Mouse (Mus musculus): ENCODE results near the gene Adcy5. TPM values are rescaled to one million over a fixed set of nuclear protein-coding genes. Genes with fewer than 3 reads are reported as not detected.

The Adcy5 gene
- polyA plus RNA-seq, 1 experiment from 2014 or later = 4.7 TPM

DNA sequence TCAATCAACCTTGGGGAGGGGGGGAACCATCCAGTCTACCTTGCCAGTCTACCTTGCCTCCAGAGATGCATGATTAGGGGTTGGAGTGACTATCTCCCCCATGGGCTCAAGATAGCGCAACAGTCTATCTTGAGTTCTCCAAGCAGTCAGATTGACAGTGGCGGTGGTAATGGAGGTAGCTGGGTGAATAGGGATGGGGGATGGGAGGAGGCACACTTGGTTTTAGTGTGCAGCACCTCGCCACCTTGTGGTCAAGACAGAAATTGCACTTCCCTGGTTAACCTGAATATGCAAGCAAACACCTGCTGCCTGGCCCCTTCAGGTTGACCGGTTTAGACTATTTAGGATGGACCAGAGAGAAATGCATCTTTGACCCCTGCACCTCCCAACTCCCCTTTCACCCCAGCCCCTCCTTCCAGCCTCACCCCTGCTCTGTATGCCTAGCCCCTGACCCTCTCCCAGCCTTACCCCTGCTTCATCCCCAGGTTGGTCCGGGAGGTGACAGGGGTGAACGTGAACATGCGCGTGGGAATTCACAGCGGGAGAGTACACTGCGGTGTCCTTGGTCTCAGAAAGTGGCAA lies 115.8 kb downstream of the Adcy5 start:
- Histone ChIP-seq H3K9ac (replicated peaks; ENCODE audit: low read depth, low read length) (no peak overlapping the region), H3K4me2 (replicated peaks; ENCODE audit: low read depth, low read length) (no peak overlapping the region), H3K27ac (ENCODE audit: low read length) (no peak overlapping the region), H3K4me1 (ENCODE audit: control insufficient read depth, insufficient read depth, low read length) (no peaks in the 10 kb centered on the region), H3K36me3 (ENCODE audit: control insufficient read depth, insufficient read depth, low read length) (no peaks in the 10 kb centered on the region), H3K4me3 (ENCODE audit: low read depth, low read length) (no peak overlapping the region), H3K9me3 (ENCODE audit: control insufficient read depth, low read depth, low read length) (no peaks in the 10 kb centered on the region), H3K27me3 (ENCODE audit: control insufficient read depth, insufficient read depth, low read length) (no peaks in the 10 kb centered on the region)
- 41% methylated on average over 10 of the region's 10 CpGs for WGBS
- ATAC-seq (ENCODE audit: insufficient number of reproducible peaks, insufficient read depth, low FRiP score, low read depth) = no peak

DNA sequence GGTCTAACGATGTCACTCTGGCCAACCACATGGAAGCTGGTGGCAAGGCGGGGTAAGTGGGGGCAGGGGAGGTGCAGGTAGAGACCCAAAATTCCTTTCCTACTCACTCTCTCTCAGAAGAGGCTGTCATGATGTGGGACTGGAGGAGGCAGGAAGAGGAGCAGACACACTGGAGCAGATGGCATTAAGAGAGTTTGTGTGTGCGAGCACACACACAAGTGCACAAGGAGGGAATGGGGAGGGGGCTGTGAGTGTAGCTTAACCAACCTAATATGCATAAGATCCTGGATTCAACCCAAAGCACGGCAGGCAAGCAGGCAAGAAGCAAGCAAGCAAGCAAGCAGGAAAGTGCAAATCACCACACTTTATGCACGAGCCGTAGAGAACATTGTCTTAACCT lies 116.3 kb downstream of the Adcy5 start:
- Histone ChIP-seq H3K4me3 (ENCODE audit: low read depth, low read length) (no peak overlapping the region), H3K4me2 (replicated peaks; ENCODE audit: low read depth, low read length) (no peak overlapping the region), H3K27me3 (ENCODE audit: control insufficient read depth, insufficient read depth, low read length) (no peaks in the 10 kb centered on the region), H3K36me3 (ENCODE audit: control insufficient read depth, insufficient read depth, low read length) (no peaks in the 10 kb centered on the region), H3K9me3 (ENCODE audit: control insufficient read depth, low read depth, low read length) (no peaks in the 10 kb centered on the region), H3K27ac (ENCODE audit: low read length) (no peak overlapping the region), H3K9ac (replicated peaks; ENCODE audit: low read depth, low read length) (no peak overlapping the region), H3K4me1 (ENCODE audit: control insufficient read depth, insufficient read depth, low read length) (no peaks in the 10 kb centered on the region)
- 77% methylated on average over 6 of the region's 6 CpGs for WGBS
- ATAC-seq (ENCODE audit: insufficient number of reproducible peaks, insufficient read depth, low FRiP score, low read depth) = no peak

DNA sequence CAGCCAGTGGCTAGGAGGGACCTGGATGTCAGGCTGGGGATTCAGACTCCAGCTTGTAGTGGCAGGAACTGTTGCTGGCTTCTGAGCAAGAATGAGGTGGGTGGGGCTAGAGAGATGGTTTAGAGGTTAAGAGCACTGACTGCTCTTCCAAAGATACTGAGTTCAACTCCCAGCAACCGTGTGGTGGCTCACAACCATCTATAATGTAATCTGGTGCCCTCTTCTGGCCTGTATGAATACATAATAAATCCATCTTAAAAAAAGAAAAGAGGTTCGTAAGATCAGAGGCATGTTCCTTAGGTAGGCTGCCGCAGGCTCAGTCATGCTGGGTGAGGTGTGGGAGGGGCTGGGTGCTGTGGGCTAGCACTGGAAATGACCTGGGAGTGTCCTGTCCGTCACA lies 116.9 kb downstream of the Adcy5 start:
- H3K27me3 ChIP-seq (ENCODE audit: control insufficient read depth, insufficient read depth, low read length) = no peaks in the 10 kb centered on the region
- ATAC-seq (ENCODE audit: insufficient number of reproducible peaks, insufficient read depth, low FRiP score, low read depth) = no peak
- WGBS = 48% methylated on average over 4 of the region's 4 CpGs
- H3K9ac ChIP-seq (replicated peaks; ENCODE audit: low read depth, low read length) = no peak overlapping the region
- H3K4me3 ChIP-seq (ENCODE audit: low read depth, low read length) = no peak overlapping the region
- H3K4me1 ChIP-seq (ENCODE audit: control insufficient read depth, insufficient read depth, low read length) = no peaks in the 10 kb centered on the region
- H3K27ac ChIP-seq (ENCODE audit: low read length) = no peak overlapping the region
- no peaks in the 10 kb centered on the region for H3K36me3 ChIP-seq (ENCODE audit: control insufficient read depth, insufficient read depth, low read length)
- H3K9me3 ChIP-seq (ENCODE audit: control insufficient read depth, low read depth, low read length) = no peaks in the 10 kb centered on the region
- H3K4me2 ChIP-seq (replicated peaks; ENCODE audit: low read depth, low read length) = no peak overlapping the region

DNA sequence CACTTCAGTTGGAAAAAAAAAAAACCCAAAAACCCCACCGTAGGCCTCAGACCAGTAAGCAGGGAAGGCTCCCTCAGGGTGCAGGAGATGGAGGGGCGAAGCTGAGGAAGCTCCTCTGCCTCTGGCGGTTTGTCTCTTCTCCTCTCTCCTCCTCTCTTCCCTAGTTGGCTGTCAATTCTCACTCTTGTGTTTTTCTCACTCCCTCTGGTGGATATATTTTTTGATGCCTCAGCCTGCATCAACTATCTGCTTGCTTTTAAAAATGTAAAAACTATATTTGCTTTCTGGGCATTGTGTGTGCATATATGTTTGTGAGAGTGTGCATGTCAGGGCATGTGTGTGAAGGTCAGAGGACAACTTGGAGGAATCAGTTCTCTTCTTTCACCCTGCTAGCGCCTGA lies 117.7 kb downstream of the Adcy5 start:
- H3K36me3 ChIP-seq (ENCODE audit: control insufficient read depth, insufficient read depth, low read length) = no peaks in the 10 kb centered on the region
- 52% methylated on average over 4 of the region's 4 CpGs for WGBS
- no peak overlapping the region for H3K27ac ChIP-seq (ENCODE audit: low read length)
- H3K9me3 ChIP-seq (ENCODE audit: control insufficient read depth, low read depth, low read length) = no peaks in the 10 kb centered on the region
- ATAC-seq (ENCODE audit: insufficient number of reproducible peaks, insufficient read depth, low FRiP score, low read depth) = no peak
- H3K27me3 ChIP-seq (ENCODE audit: control insufficient read depth, insufficient read depth, low read length) = no peaks in the 10 kb centered on the region
- no peak overlapping the region for H3K9ac ChIP-seq (replicated peaks; ENCODE audit: low read depth, low read length)
- no peak overlapping the region for H3K4me2 ChIP-seq (replicated peaks; ENCODE audit: low read depth, low read length)
- no peak overlapping the region for H3K4me3 ChIP-seq (ENCODE audit: low read depth, low read length)
- no peaks in the 10 kb centered on the region for H3K4me1 ChIP-seq (ENCODE audit: control insufficient read depth, insufficient read depth, low read length)

DNA sequence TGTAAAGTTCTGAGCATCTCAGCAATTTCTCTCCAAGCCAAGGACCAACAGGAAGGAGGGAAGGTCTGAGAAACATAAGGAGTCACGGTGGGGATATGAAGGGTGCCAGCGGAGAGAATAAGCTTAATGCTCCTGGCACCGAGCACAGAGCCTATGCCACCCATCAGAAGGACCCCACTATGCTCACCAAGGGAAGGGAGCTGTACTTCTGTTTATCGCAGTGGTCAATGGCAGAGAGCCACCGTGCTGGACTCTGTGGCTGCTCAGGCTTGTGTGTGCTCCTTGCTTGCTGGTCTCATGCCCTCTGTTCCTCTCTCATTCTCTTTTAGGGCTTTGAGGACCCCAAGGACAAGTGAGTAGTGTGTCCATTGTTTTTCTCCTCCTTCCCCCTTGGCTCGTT lies 123.5 kb downstream of the Adcy5 start:
- Histone ChIP-seq H3K4me1 (ENCODE audit: control insufficient read depth, insufficient read depth, low read length) (no peaks in the 10 kb centered on the region), H3K9ac (replicated peaks; ENCODE audit: low read depth, low read length) (no peak overlapping the region), H3K27ac (ENCODE audit: low read length) (no peak overlapping the region), H3K4me2 (replicated peaks; ENCODE audit: low read depth, low read length) (no peak overlapping the region), H3K36me3 (ENCODE audit: control insufficient read depth, insufficient read depth, low read length) (no peaks in the 10 kb centered on the region), H3K9me3 (ENCODE audit: control insufficient read depth, low read depth, low read length) (no peaks in the 10 kb centered on the region), H3K4me3 (ENCODE audit: low read depth, low read length) (no peak overlapping the region), H3K27me3 (ENCODE audit: control insufficient read depth, insufficient read depth, low read length) (no peaks in the 10 kb centered on the region)
- WGBS = 90% methylated on average over 6 of the region's 6 CpGs
- ATAC-seq (ENCODE audit: insufficient number of reproducible peaks, insufficient read depth, low FRiP score, low read depth) = no peak

DNA sequence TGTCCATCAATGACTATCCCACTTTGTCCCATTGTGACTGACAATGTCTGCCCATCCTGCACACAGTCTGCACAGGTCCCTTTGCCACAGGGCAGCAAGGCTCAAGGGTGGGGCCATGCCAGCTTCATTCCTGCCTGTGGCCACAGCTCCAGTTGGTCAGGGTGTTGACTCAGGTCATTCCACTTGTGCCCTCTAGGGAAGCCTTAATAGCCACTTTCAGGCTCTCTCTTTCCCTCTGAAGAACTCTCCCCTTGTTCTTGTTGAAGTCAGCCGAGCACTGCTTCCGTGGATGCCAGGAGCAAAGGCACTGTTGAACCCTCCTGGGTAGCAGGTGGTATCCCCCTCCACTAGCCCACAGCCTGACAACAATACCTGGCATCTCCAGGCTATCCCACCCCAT lies 127.8 kb downstream of the Adcy5 start:
- ATAC-seq (ENCODE audit: insufficient number of reproducible peaks, insufficient read depth, low FRiP score, low read depth) = no peak
- no peaks in the 10 kb centered on the region for H3K9me3 ChIP-seq (ENCODE audit: control insufficient read depth, low read depth, low read length)
- no peaks in the 10 kb centered on the region for H3K4me1 ChIP-seq (ENCODE audit: control insufficient read depth, insufficient read depth, low read length)

DNA sequence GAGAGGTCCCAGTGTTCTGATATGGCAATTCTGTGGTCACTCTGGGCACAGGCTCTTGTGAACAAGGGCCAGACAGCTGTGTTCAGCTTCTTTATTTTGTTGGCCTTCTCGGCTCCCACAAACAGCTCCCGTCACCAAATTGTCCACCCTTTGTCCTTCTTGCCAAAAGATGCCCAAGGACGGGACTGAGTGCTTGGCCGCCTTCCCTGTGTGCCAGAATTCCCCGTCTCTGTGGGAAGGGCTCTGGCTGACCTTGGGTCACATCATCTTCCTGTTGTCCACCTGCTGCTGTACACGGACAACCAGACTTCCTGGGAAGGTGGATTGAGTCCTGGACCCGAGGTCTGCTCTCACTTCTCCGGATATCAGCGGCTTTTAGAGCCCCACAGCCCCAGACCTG lies 131.1 kb downstream of the Adcy5 start:
- no peak overlapping the region for H3K27ac ChIP-seq (ENCODE audit: low read length)
- 78% methylated on average over 9 of the region's 9 CpGs for WGBS
- no peaks in the 10 kb centered on the region for H3K27me3 ChIP-seq (ENCODE audit: control insufficient read depth, insufficient read depth, low read length)
- H3K9me3 ChIP-seq (ENCODE audit: control insufficient read depth, low read depth, low read length) = no peaks in the 10 kb centered on the region
- no peak overlapping the region for H3K4me2 ChIP-seq (replicated peaks; ENCODE audit: low read depth, low read length)
- no peaks in the 10 kb centered on the region for H3K4me1 ChIP-seq (ENCODE audit: control insufficient read depth, insufficient read depth, low read length)
- no peaks in the 10 kb centered on the region for H3K36me3 ChIP-seq (ENCODE audit: control insufficient read depth, insufficient read depth, low read length)
- H3K9ac ChIP-seq (replicated peaks; ENCODE audit: low read depth, low read length) = no peak overlapping the region
- ATAC-seq (ENCODE audit: insufficient number of reproducible peaks, insufficient read depth, low FRiP score, low read depth) = no peak
- H3K4me3 ChIP-seq (ENCODE audit: low read depth, low read length) = no peak overlapping the region

More for the DNA sequence above, 127.8 kb downstream of the Adcy5 start:
- no peak overlapping the region for H3K27ac ChIP-seq (ENCODE audit: low read length)
- no peaks in the 10 kb centered on the region for H3K36me3 ChIP-seq (ENCODE audit: control insufficient read depth, insufficient read depth, low read length)
- H3K4me2 ChIP-seq (replicated peaks; ENCODE audit: low read depth, low read length) = no peak overlapping the region
- no peaks in the 10 kb centered on the region for H3K27me3 ChIP-seq (ENCODE audit: control insufficient read depth, insufficient read depth, low read length)
- WGBS = 89% methylated on average over 2 of the region's 2 CpGs
- no peak overlapping the region for H3K9ac ChIP-seq (replicated peaks; ENCODE audit: low read depth, low read length)
- no peak overlapping the region for H3K4me3 ChIP-seq (ENCODE audit: low read depth, low read length)

DNA sequence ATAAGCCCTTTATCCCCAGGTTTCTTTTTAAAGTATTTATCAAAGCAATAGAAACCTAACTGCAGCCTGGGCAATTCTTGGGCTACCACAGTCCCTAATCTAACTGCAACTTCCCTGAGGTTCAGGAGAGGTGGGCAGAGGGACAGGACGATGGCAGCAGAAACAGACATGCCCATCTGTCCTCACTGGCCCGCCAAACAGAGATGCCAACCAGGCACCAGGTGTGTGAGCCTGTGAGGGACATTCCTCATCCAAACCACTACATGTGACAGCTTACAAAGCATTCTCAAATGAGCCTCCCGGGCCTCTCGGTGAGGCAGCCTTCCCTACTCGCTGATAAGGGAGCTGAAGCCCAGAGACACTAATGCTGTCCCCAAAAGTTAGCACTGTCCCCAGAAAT lies 132.6 kb downstream of the Adcy5 start:
- H3K4me3 ChIP-seq (ENCODE audit: low read depth, low read length) = no peak overlapping the region
- no peaks in the 10 kb centered on the region for H3K36me3 ChIP-seq (ENCODE audit: control insufficient read depth, insufficient read depth, low read length)
- H3K4me2 ChIP-seq (replicated peaks; ENCODE audit: low read depth, low read length) = no peak overlapping the region
- 87% methylated on average over 5 of the region's 5 CpGs for WGBS
- H3K9ac ChIP-seq (replicated peaks; ENCODE audit: low read depth, low read length) = no peak overlapping the region
- no peaks in the 10 kb centered on the region for H3K27me3 ChIP-seq (ENCODE audit: control insufficient read depth, insufficient read depth, low read length)
- no peak for ATAC-seq (ENCODE audit: insufficient number of reproducible peaks, insufficient read depth, low FRiP score, low read depth)
- H3K9me3 ChIP-seq (ENCODE audit: control insufficient read depth, low read depth, low read length) = no peaks in the 10 kb centered on the region
- no peaks in the 10 kb centered on the region for H3K4me1 ChIP-seq (ENCODE audit: control insufficient read depth, insufficient read depth, low read length)
- H3K27ac ChIP-seq (ENCODE audit: low read length) = no peak overlapping the region

DNA sequence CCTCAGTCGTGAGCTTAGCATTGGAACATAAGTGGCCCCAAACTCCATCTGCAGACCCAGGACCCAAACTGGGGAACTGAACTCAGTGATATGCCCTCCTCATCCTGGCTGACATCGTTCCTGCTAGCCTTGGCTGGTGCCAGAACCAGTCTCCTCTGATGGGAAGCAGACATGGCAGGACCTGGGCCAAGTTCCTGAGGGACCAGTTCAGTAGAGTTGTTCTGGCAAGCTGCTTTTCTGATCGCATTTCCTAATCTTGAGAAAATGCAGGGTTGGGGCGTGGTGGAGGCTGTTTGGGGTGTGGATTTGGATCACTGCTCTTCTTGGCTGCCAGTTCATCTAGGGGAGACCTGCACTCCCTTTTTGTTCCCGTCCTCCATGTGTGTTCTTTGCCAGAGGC lies 143.1 kb downstream of the Adcy5 start:
- ATAC-seq (ENCODE audit: insufficient number of reproducible peaks, insufficient read depth, low FRiP score, low read depth) = no peak
- no peak overlapping the region for H3K4me3 ChIP-seq (ENCODE audit: low read depth, low read length)
- no peaks in the 10 kb centered on the region for H3K36me3 ChIP-seq (ENCODE audit: control insufficient read depth, insufficient read depth, low read length)
- no peak overlapping the region for H3K9ac ChIP-seq (replicated peaks; ENCODE audit: low read depth, low read length)
- H3K4me2 ChIP-seq (replicated peaks; ENCODE audit: low read depth, low read length) = no peak overlapping the region
- no peak overlapping the region for H3K27ac ChIP-seq (ENCODE audit: low read length)
- no peaks in the 10 kb centered on the region for H3K27me3 ChIP-seq (ENCODE audit: control insufficient read depth, insufficient read depth, low read length)
- H3K4me1 ChIP-seq (ENCODE audit: control insufficient read depth, insufficient read depth, low read length) = no peaks in the 10 kb centered on the region
- no peaks in the 10 kb centered on the region for H3K9me3 ChIP-seq (ENCODE audit: control insufficient read depth, low read depth, low read length)
- WGBS = 73% methylated on average over 5 of the region's 5 CpGs

Measured in stomach, embryonic 14.5 days (tissue).